Mouse (Mus musculus): ENCODE results near the gene Nme7.

Gene Nme7

DNA sequence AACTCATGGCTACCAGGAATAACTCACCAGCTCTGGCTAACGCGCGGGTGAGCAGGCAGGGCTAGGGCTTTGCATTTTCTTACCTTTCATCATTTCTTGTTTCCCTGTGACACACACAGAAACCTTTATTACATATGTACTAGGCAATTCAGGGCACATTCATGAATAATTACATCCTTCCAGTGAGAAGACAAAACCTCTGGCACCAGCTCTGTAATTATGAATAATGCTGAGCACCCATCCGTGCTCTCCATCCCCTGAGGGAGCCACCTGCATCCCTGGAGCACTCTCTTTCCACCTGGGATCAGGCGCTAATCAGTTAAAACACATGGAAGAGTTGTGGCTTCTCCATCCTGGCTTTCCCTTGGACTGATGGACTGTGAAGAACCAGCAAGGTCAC lies at the start of gene Nme7:
Gene Nme7, plus strand, starts transcription at position 301 of the 400 bp plus-strand sequence.
- DNase-seq = no peak

DNA sequence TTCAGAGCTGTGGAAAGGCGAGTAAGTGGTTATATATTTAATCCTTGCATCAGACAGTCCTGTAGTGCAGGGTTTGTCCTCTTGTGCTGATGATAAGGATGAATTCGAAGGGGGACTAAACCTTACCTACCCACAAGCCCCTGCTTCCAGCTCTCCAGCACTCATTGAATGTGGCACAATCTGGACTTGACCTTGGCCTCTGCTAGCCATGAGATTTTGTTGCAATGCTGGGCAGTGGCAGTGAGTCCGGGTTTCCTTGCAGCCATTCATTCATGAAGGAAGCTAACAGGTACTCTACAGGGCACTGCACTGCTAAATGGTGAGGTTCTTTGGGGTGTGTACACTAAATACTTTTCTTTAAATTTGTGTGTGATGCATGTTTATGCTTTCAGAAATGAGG lies 49.1 kb upstream of the Nme7 start:
- no peak for DNase-seq

DNA sequence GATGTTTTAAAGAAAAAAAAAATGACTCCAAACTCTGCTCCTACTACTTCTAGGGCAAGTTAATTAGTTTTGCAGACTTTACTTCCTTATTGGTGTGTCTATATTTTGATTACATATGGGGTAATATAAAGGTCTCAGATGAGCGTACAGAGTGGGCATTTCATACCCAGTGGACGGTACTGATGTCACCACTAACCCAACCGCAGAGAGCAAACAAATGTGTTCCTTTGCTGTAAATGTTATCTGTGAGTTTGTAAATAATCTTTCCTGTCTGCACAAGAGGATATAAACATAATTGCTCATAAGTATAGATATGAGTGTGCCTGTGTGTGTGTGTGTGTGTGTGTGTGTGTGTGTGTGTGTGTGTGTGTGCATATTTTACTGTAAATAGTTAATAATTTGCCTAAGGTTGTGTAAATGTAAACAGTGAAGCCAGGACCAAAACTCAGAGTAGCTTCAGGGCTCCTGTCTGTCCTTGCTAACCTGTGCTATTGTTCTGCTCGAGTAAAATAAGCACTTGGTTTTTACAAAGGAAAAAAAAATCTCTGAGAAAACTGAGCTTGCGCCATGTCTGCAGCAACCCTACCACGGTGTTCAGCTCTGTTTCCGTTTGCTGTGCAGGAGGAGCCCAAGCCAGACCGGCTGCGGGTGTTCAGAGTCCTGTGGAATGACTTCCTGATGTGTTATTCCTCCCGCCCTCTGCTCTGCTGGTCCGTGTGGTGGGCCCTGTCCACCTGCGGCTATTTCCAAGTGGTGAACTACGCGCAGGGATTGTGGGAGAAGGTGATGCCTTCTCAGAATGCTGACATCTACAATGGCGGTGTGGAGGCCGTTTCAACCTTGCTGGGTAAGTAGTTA lies 43.5 kb upstream of the Nme7 start:
- DNase-seq = no peak

DNA sequence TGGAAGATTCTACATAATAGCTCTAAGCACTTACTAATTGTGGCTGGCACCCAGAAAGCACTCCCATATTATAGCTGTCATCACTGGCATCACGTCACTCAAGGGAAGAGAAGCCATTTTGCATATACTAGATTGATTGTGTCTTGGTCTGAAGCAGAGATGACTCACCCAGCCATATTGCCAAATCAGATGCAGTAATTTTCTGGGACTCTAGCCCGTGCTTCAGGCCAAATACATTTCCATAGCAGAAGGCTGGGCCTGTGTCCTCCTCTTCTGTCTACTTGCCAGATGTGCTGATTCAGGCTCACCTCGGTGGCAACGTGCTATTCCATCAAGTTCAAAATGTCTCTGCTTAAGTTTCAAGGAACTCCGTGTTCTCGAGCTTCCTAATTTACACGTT lies 42.4 kb upstream of the Nme7 start:
- DNase-seq = no peak

DNA sequence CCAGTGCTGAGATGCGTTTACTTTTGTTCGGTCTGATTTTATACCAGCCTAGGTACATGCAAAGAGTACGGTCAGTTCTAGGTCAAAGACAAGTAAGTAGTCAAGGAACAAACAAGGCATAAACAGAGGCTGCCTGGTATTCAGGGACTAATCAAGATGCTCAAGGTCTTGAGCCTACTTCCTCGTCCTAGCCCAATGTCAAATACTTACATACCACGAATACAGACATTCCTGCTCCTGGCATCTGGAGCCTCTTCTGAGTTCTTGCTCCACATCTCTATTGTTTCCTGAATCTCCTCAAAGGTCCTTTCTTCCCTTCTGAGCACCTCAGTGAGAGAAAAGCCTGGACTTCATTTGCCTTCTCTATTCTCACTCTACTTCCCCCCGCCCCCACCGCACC lies 33.0 kb upstream of the Nme7 start:
- DNase-seq = no peak

DNA sequence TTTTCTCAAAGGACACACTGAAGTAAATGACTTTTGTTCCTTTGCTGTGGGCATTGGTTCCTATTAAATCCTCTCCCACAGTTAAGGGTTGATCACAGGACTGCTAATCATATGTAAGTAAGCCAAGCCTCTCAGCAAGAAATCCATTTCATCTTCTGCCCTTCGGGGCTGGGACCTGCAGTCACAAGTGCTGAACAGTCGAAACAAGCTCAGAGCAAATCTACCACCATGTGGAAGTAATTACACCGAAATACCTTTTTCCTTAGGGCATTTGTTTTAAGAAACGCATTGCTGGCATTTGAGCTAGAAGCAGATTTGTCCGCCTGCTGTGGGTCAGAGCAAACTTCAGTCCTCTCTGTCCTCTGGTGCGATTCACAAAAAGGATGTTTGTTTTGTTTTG lies 30.3 kb upstream of the Nme7 start:
- no peak for DNase-seq

DNA sequence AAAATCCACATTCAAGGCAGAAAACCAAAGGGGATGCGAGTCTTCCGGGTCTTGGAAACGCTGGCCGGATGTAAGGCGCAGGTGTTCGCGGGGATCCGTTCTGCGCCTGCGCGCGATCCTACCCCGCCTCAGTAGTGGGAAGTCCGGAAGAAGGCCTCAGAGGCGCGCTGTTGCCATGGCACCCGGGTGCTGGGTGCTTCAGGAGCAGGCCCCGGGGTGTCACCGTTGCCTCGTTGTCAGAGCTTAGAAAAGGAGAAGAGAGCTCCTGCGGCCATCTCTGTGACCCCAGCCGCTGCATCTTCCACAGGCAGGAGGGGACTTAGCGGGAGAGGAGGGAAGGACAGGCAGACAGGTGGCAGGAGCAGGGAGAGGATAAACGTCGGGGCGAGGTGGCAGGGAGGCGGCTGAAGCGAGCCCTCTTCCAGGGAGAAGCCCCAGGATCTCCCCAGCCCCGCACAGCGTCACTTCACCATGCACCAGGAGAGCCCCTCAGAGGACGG lies 28.4 kb upstream of the Nme7 start, which contains the start of gene Ccdc181:
Gene Ccdc181, plus strand, starts transcription at position 131 of the 500 bp plus-strand sequence.
- DNase-seq = peak; percentile 94 to 97

DNA sequence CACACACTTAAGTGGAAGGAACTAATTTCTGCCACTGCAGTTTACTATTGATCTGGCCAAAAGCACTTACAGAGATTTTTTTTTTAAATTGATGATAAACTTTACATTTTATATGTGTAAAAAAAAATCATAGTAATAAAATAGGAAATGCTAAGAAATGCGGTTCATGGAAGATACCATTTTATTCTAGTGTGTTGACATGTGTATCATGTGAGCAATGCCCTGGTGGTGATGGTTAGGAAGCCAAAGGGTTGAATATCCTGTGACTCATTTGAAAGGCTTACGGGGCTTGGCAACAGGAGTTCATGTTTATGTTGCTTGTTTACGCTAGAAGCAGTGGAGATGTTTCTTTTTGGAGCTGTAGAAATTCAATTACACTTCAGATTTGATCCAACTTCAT lies 27.4 kb upstream of the Nme7 start:
- no peak for DNase-seq

DNA sequence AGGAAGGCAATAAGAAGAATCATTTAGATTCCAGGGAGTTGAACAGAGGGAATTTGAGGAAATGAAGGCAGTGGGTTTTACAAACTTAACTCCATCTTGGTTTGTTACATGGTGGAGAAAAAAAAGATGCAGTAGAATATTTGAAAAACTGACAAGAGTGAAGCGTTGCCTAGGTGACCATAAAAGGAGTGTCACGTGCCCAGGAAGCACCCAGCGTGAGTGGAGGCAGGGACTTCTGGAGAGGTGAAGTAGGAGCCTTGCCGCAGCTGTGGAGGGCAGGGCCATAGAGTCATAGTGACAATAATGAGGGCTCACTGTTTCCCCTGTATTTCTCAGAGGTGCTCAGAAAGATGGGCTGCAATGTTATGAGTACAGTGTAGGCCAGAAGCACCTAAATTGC lies 24.6 kb upstream of the Nme7 start:
- no peak for DNase-seq

DNA sequence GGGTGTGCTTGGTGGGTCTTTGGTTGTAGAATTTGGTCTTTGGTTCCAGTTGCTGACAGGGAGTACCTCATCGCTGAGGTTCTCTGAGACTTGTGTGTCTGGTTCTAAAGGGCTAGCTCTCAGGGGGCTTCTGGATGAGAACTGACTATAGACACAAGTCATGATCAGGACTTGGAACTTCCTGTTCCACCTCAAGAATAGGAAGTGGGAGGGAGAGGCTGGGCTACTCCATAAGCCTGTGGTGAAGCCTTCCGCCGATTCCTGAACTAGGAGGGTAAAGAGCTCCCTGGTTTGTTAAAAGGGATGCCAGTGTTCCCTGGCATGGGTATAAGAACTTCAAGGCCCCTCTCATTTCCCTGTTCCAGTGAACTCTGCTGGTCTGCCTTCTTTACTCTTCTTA lies 19.9 kb upstream of the Nme7 start:
- no peak for DNase-seq

DNA sequence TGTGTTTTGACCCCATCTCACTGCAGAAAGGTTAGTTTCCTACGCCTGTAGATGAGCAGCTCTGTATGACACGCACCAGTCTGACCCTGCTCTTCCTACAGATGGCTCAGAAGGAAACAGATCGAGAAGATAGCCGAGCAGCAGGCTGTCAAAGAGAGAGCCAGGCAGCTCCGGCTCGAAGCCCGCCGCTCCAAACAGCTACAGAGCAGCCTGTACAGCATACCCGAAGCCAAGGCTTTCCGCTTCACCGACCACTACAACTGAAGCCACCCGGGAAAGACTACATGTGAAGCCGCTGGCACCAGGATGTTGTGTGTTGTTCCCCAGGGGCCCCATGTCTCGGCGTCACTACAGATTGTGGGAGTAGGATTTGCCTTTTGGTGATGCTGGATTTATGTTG lies 16.5 kb upstream of the Nme7 start:
- DNase-seq = peak; percentile 91 to 92

DNA sequence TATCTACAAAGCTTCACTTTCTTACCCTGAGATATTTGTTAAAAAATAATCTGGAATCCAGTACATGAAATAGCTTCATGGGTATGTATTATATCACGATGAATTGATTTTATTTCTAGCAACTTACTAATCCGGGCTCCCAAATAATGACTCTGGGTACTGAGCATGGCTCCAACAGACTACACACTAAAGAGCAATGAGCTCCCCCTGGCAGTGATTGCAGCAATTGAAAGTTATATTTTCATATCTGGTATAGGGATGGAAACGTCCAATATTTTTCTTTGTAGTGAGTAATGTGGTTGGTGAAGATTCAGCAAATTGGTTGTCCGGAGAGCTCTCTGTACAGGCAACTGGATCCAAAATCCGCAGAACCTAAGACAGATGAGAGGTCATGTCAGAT lies 11.9 kb upstream of the Nme7 start:
- no peak for DNase-seq

DNA sequence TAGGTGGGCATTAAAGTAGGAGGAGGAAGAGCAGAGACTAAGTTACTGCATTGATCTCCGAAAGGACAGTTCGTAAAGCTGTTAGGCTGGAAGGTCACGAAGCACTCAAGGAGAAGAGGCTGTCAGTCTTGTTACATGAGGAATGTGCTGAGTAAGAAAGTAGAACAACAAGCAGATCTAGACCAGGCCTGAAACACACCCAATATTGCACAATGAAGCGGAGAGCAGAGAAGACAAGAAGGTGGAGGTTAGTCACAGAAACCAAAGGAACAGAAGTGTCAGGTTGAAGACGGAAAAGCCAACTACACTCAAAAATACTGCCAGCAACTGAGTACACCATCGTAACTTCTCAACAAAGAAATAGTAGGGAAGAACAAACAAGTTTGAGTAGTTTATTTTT lies 9.8 kb upstream of the Nme7 start:
- DNase-seq = no peak

DNA sequence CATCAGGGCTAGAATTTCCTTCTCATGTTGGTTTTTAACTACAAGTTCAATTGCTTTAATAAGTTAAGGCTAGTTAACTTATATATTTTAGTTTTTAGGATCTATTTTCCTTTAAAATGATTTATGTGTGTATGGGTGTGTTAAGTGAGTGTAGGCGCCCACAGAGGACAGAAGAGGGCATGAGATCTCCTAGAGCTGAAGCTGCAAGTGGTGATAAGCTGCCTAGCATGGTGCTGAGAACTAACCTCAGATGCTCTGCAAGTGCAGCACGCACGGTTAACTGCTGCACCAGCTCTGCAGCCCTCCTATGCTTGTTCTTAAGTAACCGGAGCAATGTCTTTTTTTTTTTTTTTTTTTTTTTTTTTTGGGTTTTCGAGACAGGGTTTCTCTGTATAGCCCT lies 7.4 kb upstream of the Nme7 start:
- DNase-seq = no peak

DNA sequence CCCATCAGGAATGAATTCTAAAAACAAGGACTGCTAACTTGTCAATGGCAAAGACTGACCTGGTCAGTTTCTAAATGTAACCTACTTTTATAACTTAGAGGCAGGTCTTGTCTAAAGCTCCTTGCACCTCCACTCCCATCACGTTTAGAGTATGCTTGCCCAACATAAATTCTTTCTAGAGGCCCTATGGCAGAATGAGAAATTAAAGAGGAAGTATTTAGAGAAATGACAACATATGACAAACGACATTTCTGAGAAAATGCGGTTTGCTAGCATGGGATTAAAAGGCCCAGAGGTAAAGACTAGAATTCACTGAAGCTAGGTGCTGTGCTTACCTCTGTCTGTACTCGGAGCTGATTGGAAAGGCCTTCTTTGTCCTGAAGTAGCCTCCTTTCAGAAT lies 2.0 kb upstream of the Nme7 start:
- no peak for DNase-seq

DNA sequence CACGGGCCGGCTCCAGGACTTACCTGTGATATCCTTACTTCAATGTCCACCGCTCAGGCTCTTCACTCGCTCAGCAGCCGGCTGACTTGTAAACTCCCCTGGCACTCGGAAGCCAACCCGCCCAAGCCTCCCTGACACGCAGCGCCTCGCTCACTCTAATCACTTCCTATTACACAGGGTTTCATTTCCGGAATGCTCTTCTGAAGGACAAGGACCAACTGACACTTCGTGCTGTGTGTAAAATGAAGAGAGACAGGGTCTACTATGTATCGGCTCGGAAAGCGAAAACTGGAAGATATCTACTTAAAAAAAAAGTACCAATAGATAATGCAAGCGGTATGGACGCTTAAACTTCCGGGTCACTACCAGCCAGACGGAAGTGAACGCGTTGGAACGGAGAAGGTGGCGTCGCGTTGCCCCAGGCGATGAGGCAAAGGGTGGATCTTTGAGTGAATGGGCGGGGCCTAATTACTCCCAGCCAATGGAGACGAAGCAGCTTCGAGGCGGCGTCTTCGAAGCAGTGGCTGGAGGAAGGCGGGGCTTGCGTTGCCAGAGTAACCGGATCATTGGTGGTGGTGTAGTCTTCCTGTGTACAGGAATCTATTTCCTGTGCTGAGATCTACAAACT lies 3.3 kb downstream of the Nme7 start, which contains the start of gene Blzf1:
Gene Blzf1, minus strand, starts transcription at position 366 of the 628 bp plus-strand sequence.
- DNase-seq = peak; percentile 99

DNA sequence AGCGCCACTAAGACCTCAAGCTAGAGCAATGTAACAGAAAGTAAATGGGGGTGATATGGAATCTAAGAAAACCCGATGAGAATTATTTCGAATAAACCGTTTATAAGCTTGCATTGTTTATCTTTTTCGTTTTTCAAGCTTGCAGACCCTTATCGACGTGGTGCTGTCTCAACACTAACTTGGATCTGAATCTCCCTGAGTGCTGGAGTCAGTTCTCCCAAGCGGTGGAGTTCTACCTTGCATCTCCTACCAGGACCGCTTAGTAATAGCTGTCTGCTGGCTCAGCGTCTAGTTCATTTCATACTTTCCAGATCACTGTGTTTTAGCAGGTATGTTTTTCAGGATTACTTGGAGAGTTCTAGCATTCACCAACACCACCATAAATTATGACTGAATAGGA lies 4.0 kb downstream of the Nme7 start:
- DNase-seq = no peak

DNA sequence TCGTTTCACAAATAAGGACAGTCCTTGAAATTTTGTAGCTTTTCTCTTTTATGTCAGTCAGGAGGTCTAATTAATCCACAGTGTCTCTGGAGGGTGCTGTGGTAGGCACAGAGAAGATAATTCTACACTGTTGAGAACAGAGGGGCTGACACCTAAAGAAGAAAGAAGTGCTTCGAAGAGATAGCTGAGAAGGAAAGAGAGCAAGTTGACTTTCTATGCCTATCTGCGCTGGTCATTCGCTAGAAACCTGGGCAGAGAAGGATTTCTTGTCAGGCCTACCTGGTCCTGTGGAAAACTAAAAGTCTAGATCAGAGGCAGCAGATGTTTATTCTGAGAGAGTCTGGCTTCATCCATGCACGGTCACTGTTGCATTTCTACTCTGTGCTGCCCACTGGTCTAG lies 10.2 kb downstream of the Nme7 start:
- no peak for DNase-seq

DNA sequence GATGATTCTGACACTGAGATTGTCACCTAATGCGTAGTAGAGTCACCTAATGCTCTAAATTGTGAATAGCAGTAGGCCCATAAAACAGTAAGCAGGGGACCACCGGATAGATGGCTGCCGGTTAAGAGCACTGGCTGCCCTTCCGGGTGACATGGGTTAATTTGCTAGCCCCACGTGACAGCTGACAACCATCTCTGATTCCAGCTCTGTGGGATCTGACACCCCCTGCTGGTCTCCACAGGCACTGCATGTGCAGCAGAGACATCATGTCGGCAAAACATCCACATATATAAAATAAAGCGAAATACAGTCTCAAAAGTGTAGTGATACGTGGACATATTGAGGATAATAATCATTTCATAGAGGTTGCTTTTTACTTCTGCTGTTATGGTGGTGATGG lies 11.3 kb downstream of the Nme7 start:
- peak; percentile 54 to 66 for DNase-seq

DNA sequence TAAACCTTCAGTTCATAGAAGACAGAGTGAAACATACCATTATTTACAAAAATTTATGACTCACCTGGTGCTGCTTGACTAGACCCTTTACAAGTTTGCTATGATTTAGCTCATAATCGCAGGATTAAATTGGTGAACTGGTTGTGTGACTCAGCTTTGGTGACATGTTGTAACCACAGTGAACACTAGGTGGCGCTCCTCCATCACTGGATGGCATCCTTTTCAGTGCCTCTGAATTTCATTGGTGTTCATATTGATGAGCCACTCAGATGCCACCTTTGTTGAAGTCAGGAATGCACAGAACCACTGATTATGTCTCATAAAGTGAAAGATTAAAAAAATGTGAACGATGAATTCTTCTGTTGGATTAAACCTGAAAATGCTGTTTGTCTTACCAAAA lies 12.8 kb downstream of the Nme7 start:
- DNase-seq = peak; percentile 87 to 93

DNA sequence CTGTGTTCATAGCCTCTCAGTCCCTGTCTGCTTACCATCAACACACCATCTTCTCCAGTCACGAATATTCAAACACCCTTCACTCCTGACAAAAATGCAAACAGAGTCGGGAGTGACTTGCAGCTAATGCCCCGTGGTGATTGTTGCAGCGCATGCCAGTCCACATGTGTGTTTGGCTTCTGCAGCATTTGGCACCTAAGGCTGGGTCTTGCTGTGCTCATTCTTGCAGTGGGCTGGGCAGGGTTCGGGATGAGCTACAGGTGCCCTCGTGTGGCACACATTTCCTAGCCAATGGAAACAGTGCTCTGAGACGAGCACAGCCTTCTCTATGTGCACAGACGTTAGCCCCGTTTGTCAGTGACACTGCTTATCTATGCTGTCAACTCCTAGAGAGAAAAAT lies 13.3 kb downstream of the Nme7 start:
- DNase-seq = peak; percentile 45 to 61

DNA sequence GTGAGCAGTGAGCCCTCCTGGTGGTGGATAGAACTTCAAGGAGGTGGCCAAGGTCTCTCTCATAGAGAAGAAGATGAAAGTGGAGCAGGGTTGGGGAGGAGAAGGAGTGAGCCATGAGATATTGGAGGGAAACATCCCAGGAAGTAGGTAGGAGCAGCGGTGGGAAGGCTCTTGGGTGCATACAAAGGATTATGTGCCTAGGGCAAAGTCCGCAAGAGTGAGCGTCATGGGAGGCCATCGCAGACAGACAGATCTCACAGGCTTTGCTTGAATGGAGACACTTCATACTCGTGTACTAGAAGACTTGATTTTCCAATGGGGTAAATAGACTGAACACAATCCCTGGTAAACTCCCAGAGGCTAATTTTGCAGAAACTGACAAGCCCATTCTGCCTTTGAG lies 14.6 kb downstream of the Nme7 start:
- DNase-seq = no peak

DNA sequence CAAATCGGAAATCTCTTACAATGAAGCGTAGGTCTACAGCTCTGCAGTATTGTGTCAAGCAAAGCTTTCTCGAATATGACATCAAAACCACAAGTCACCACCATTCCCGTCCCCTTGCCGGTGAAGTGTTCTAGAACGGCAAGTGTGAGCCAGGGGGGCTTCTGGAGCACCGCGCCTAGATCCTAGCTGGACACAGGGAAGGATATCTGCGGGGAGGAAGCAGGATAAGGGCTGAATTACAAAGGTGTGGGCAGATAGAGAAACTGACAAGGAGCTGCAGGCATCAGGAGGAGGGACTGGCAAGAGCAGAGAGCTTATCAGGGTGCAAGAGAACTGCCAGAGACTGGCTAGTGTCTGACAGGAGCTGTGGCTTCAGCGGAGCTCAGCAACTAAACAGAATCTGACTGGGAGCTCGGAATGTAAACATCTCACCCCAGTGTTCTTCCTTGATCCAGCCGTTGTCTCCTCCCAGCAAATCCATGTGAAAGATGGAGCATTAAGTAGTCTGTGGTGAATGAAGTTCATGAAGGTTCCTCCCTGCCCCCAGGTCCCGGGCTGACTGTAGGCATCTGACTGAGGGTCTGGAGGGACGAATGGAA lies 15.7 kb downstream of the Nme7 start:
- DNase-seq = no peak

DNA sequence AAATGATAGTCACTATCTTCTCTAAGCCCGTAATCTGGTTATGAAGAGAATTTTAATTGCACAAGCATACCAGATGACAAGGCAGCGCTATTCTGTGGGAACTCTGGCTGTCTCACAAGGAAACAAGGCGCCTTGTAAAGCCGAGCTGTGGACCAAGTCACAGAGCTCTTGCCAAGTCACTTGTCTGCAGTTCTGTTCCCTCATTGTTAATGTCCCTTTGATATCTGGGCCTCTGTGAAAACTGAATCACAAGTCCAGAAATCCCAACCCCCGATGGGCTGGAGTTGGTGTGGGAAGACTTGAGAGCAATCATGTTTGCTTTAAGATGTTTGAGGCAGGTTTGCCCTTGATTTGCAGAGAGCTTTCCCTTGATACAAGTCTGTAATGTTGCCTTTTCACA lies 16.8 kb downstream of the Nme7 start:
- peak; percentile 31 to 33 for DNase-seq

Measured in cerebellum, postnatal 10 days (tissue).